Mouse (Mus musculus) heart, adult 2 months (tissue): ENCODE results near the gene Tmem144. TPM values are rescaled to one million over a fixed set of nuclear protein-coding genes. Genes with fewer than 3 reads are reported as not detected.
A peak's percentile ranks its signal among the peaks of the same experiment; 100 is the strongest.

Experiments
- DNase-seq, 2 experiments: peaks; one replicate each; pipeline ENCODE4 v3.0.0; 2021
- H3K27ac ChIP-seq: fragments of 200-600 bp; 2 replicates; pipeline ENCODE4 v1.8.1; 2022
- H3K27me3 ChIP-seq: fragments of 200-500 bp; 2 replicates; pipeline ENCODE4 v1.6.1; 2012; ENCODE audit warnings: mild to moderate bottlenecking, low read length, inconsistent platforms, mixed read lengths; ENCODE audit not compliant: control insufficient read depth, insufficient read depth
- H3K36me3 ChIP-seq: fragments of 200-500 bp; 2 replicates; pipeline ENCODE4 v1.6.1; 2012; ENCODE audit warnings: low read length, inconsistent platforms; ENCODE audit not compliant: control insufficient read depth, insufficient read depth
- H3K4me1 ChIP-seq: fragments of 200-500 bp; 2 replicates; pipeline ENCODE4 v1.6.1; 2011; ENCODE audit warnings: low read length; ENCODE audit not compliant: control insufficient read depth, insufficient read depth
- H3K4me3 ChIP-seq: fragments of 200-600 bp; 2 replicates; pipeline ENCODE4 v1.8.1; 2022
- H3K79me2 ChIP-seq: fragments of 200-500 bp; replicated peaks from 2 replicates; pipeline ENCODE4 v1.6.1; 2012; ENCODE audit warnings: mild to moderate bottlenecking, inconsistent platforms, low read length, moderate library complexity, mixed read lengths; ENCODE audit not compliant: control insufficient read depth, insufficient read depth
- H3K9ac ChIP-seq: fragments of 200-500 bp; 2 replicates; pipeline ENCODE4 v1.6.1; 2012; ENCODE audit warnings: low read depth, mild to moderate bottlenecking, control low read depth, inconsistent platforms, low read length, mixed read lengths
- CTCF ChIP-seq: fragments of 200-600 bp; IDR thresholded peaks from 2 replicates; pipeline ENCODE4 v1.8.1; 2022; ENCODE audit warnings: antibody characterized with exemption, mild to moderate bottlenecking, moderate library complexity
- EP300 ChIP-seq: fragments of 200-500 bp; IDR thresholded peaks from 2 replicates; pipeline ENCODE4 v1.6.1; 2011; ENCODE audit warnings: low read depth, low read length, control low read depth; ENCODE audit not compliant: insufficient read depth
- POLR2A ChIP-seq: fragments of 200-500 bp; IDR thresholded peaks from 2 replicates; pipeline ENCODE4 v1.6.1; 2011; ENCODE audit warnings: mild to moderate bottlenecking, low read depth, low read length, control low read depth; ENCODE audit not compliant: insufficient read depth
- WGBS: fragments of 180-500 bp; shearing (Covaris S2); methylation state at CpG from one replicate; pipeline ENCODE4 v1.1.7; 2018; 5-methylcytosine and 5-hydroxymethylcytosine counted together
- intact Hi-C: fragments of 180-260 bp; cut with DNase I; formaldehyde crosslinking; loops from one replicate; pipeline ENCODE4 v1.15.1; 2025
- polyA plus RNA-seq: library from polyadenylated mRNA; depleted of rRNA; stranded (reverse); fragments of >200 nt; gene quantifications from 2 replicates; pipeline ENCODE4 v1.2.3, GENCODE M21; 2012
- total RNA-seq, 2 experiments: library from RNA; stranded (reverse); gene quantifications; 2 replicates each; pipeline ENCODE4 v1.2.3; 2021

The Tmem144 gene
- total and polyA plus RNA-seq, 3 experiments: 5.7 to 15.6 (median 11.4) TPM

DNA sequence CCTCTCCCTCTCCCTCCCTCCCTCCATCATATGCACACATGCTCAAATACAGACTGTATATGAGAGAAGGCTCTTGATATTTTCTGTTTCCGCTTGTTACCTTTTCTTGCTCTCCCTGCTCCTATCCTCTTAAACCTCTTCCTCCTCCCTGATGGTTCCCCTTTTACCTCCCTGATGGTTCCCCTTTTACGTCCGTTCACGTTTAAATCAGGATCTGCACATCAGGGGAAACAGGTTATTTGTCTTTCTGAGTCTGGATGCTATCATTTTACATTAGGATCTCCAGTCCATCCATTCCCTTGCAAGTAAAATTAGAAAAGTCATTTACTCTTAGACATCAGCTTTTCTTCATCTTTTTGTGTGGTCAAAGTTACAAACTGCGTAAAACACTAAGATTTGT is 5.9 kb downstream of the Tmem144 start:
- H3K4me1 ChIP-seq: no peaks in the 10 kb centered on the region; the same call in 1 of the 2 replicates
- intact Hi-C loops: no loop called here
- H3K79me2 ChIP-seq: no peaks in the 10 kb centered on the region
- 77% methylated on average over 5 of the region's 5 CpGs for WGBS
- H3K27ac ChIP-seq: no peak overlapping the region
- DNase-seq: no peak
- no peak overlapping the region for H3K4me3 ChIP-seq
- no peak overlapping the region for H3K9ac ChIP-seq
- H3K27me3 ChIP-seq: no peaks in the 10 kb centered on the region
- TF ChIP-seq POLR2A: no peak
- TF ChIP-seq CTCF: no peak
- TF ChIP-seq EP300: no peak
- H3K36me3 ChIP-seq: no peaks in the 10 kb centered on the region

- WGBS: 85% methylated on average over 9 of the region's 9 CpGs
- TF ChIP-seq POLR2A (no peak), EP300 (no peak), CTCF (no peak)
Measured at GRCm38 (mm10) chr3:79843999-79844398, 8.6 kb downstream of the Tmem144 start.

GRCm38 (mm10) chr3:79842616-79843016 is 10.0 kb downstream of the Tmem144 start:
- 1% methylated on average over 19 of the region's 19 CpGs for WGBS
- Histone ChIP-seq H3K4me3 (peak overlapping the region; percentile 81), H3K36me3 (no peaks in the 10 kb centered on the region), H3K27me3 (no peaks in the 10 kb centered on the region), H3K4me1 (no peaks in the 10 kb centered on the region; the same call in 1 of the 2 replicates), H3K79me2 (no peaks in the 10 kb centered on the region), H3K27ac (peak overlapping the region; percentile 79), H3K9ac (peak overlapping the region; percentile 69)
- peak; percentile 78 to 80 for DNase-seq
- intact Hi-C loops: no loop called here
- TF ChIP-seq POLR2A (0 out of 2 replicates have a peak, but pooled peaks have one; percentile 27), CTCF (no peak)

More at GRCm38 (mm10) chr3:79843999-79844398, 8.6 kb downstream of the Tmem144 start:
- DNase-seq: no peak
- Histone ChIP-seq H3K9ac (no peak overlapping the region), H3K79me2 (no peaks in the 10 kb centered on the region), H3K36me3 (no peaks in the 10 kb centered on the region), H3K4me1 (no peaks in the 10 kb centered on the region; the same call in 1 of the 2 replicates), H3K4me3 (no peak overlapping the region), H3K27me3 (no peaks in the 10 kb centered on the region), H3K27ac (no peak overlapping the region)
- intact Hi-C loops: no loop called here

- TF ChIP-seq CTCF (no peak), EP300 (no peak), POLR2A (no peak)
- intact Hi-C loops: no loop called here
- peak overlapping the region; percentile 47; the same call in 1 of the 2 replicates for H3K9ac ChIP-seq
- WGBS: 6% methylated on average over 12 of the region's 12 CpGs
- H3K79me2 ChIP-seq: no peaks in the 10 kb centered on the region
- peak overlapping the region; percentile 81 for H3K4me3 ChIP-seq
- no peaks in the 10 kb centered on the region for H3K27me3 ChIP-seq
- peak in 1 of 2 experiments; percentile 31 for DNase-seq
- no peaks in the 10 kb centered on the region; the same call in 1 of the 2 replicates for H3K4me1 ChIP-seq
- H3K36me3 ChIP-seq: no peaks in the 10 kb centered on the region
- peak overlapping the region; percentile 79 for H3K27ac ChIP-seq
Measured at GRCm38 (mm10) chr3:79842165-79842564, 10.4 kb downstream of the Tmem144 start.

DNA sequence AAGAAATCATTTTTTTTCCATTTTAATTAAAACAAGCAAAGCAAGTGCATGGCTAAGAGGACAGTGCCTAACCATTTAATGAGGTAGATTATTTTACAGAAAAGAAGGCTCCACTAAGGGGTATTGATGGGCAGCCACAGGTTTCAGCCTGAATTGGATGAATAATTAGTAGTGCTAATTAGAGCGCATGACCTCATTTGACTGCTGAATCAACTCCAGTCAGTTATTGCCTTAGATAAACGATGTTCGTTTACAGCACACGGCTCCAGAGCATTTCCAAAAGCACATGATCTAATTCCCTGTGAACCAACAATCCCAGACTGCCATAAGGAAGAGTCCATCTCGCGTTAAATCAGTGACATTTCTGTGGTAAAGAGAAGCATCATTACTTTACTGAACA is 11.1 kb downstream of the Tmem144 start:
- 47% methylated on average over 6 of the region's 6 CpGs for WGBS

DNA sequence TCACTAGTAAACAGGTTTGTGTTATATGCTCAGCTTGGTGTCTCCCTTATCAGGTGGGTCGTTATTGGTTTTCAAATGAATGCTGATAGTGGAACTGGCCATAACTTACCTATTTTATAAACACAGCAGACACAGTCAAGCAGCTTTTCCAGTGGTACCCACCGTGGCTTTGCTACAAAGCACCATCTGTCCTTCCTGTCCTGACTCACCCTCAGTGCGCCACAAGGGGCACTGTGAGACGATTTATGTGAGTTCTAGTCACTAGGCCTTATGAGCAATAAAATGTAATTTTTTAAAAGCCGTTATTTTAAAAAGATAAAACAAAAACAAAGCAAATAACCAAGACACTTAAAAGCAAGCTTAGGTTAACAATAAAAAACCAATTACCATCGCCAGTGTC is 13.8 kb downstream of the Tmem144 start:
- Histone ChIP-seq H3K36me3 (no peaks in the 10 kb centered on the region), H3K79me2 (no peaks in the 10 kb centered on the region), H3K4me1 (no peaks in the 10 kb centered on the region; the same call in 1 of the 2 replicates), H3K9ac (no peak overlapping the region), H3K27me3 (no peaks in the 10 kb centered on the region), H3K27ac (no peak overlapping the region), H3K4me3 (no peak overlapping the region)
- TF ChIP-seq CTCF: peak; percentile 32; the same call in 1 of the 2 replicates
- no peak for TF ChIP-seq EP300
- no peak for TF ChIP-seq POLR2A
- DNase-seq: no peak
- intact Hi-C loops: no loop called here
- 58% methylated on average over 6 of the region's 6 CpGs for WGBS

More for the DNA sequence above, 11.1 kb downstream of the Tmem144 start:
- Histone ChIP-seq H3K27me3 (no peaks in the 10 kb centered on the region), H3K4me1 (no peaks in the 10 kb centered on the region; the same call in 1 of the 2 replicates), H3K9ac (no peak overlapping the region), H3K79me2 (no peaks in the 10 kb centered on the region), H3K27ac (no peak overlapping the region; the same call in 1 of the 2 replicates), H3K4me3 (peak overlapping the region; percentile 81), H3K36me3 (no peaks in the 10 kb centered on the region)
- TF ChIP-seq EP300 (no peak), POLR2A (no peak), CTCF (no peak)
- DNase-seq: no peak
- intact Hi-C loops: no loop called here
